19 mouse cellular contexts compared by ENCODE assay signal in genomic region chr9:118873596-118873995, GRCm38 (mm10). TPM values are rescaled to one million over a fixed set of nuclear protein-coding genes. Genes with fewer than 3 reads are reported as not detected.
DNase-seq lines count a peak whose midpoint lies in the region; ATAC-seq and TF ChIP-seq lines count a peak whose summit lies in the region.
"Had no signal": no experiment of that assay in that cellular context is flagged by ENCODE, and none has a peak within 500 bp of the region (broad histone marks: within the 10 kb centered on the region; RNA-seq: fewer than 3 reads in every experiment).

No protein-coding gene starts in this region.

- WGBS in kidney, postnatal 0 days: 56% methylated on average over 3 of the region's 3 CpGs
- 93% methylated on average over 3 of the region's 3 CpGs for WGBS in thymus, adult 2 months

- H3K27me3 ChIP-seq in kidney, postnatal 0 days (ENCODE audit: insufficient read depth, low read length): no peaks in the 10 kb centered on the region
- no peaks in the 10 kb centered on the region for H3K27me3 ChIP-seq in thymus, adult 2 months (ENCODE audit: control insufficient read depth, insufficient read depth, low read length)
- H3K27me3 ChIP-seq: forebrain, embryonic 13.5 days; heart, embryonic 15.5 days; limb, embryonic 12.5 days; liver, embryonic 13.5 days; lung, embryonic 15.5 days had no signal

- ATAC-seq in kidney, postnatal 0 days (replicated peaks; ENCODE audit: low FRiP score, low read depth): no peak
- ATAC-seq in megakaryocyte, adult 5-6 weeks (ENCODE audit: poor library complexity, severe bottlenecking): no peak
- ATAC-seq: forebrain, embryonic 13.5 days; inflammation-experienced regulatory T-cells, adult 6 months; midbrain, embryonic 16.5 days had no signal

- H3K36me3 ChIP-seq in kidney, postnatal 0 days (ENCODE audit: insufficient read depth, low read length): 0 out of 2 replicates have a peak, but pooled peaks cover 9% of the 10 kb centered on the region
- H3K36me3 ChIP-seq in thymus, adult 2 months (ENCODE audit: control insufficient read depth, insufficient read depth, low read length): no peaks in the 10 kb centered on the region
- H3K36me3 ChIP-seq: liver, embryonic 13.5 days had no signal

- H3K4me3 ChIP-seq in kidney, postnatal 0 days (replicated peaks; ENCODE audit: low read depth, low read length): no peak overlapping the region
- H3K4me3 ChIP-seq in thymus, adult 2 months (ENCODE audit: control insufficient read depth, insufficient read depth, low read length): no peak overlapping the region
- H3K4me3 ChIP-seq: forebrain, embryonic 13.5 days; heart, embryonic 15.5 days; left cerebral cortex, adult 2 months; limb, embryonic 12.5 days; liver, embryonic 13.5 days; lung, embryonic 15.5 days had no signal

- peaks cover 14% of the 10 kb centered on the region; the same call in 1 of the 2 replicates for H3K4me1 ChIP-seq in kidney, postnatal 0 days (replicated peaks; ENCODE audit: insufficient read depth, low read length)
- no peaks in the 10 kb centered on the region; the same call in 1 of the 2 replicates for H3K4me1 ChIP-seq in thymus, adult 2 months (replicated peaks; ENCODE audit: control insufficient read depth, insufficient read depth, low read length)
- H3K4me1 ChIP-seq: forebrain, embryonic 13.5 days; liver, embryonic 13.5 days had no signal

- H3K9me3 ChIP-seq in kidney, postnatal 0 days (replicated peaks; ENCODE audit: low read length): no peaks in the 10 kb centered on the region
- H3K9me3 ChIP-seq: forebrain, embryonic 13.5 days; heart, embryonic 15.5 days; liver, embryonic 13.5 days; lung, embryonic 15.5 days had no signal

- no peak for TF ChIP-seq CTCF in kidney, postnatal 0 days (IDR thresholded peaks at IDR 0.05; ENCODE audit: low read depth)
- no peak for TF ChIP-seq CTCF in thymus, adult 2 months (IDR thresholded peaks at IDR 0.05; ENCODE audit: borderline replicate concordance, control insufficient read depth, extremely low read depth, insufficient read depth, low read length, poor library complexity)

- peak; percentile 5 for DNase-seq in adipocyte (ENCODE audit: low spot score)
- peak; percentile 61 for DNase-seq in adrenal gland, postnatal 10 days
- DNase-seq in kidney, adult 11 months: peak; percentile 64
- DNase-seq in kidney, postnatal 0 days (ENCODE audit: low spot score): peak; percentile 71
- DNase-seq in lung, postnatal 14 days: no peak
- DNase-seq in thymus, adult 2 months: no peak
- DNase-seq: cerebellum, adult 9-10 months; liver, embryonic 13.5 days; right cerebral cortex, postnatal 25 days; thymus, postnatal 25 days had no signal

- H3K4me2 ChIP-seq in kidney, postnatal 0 days (ENCODE audit: low read length): no peak overlapping the region
- H3K4me2 ChIP-seq: forebrain, embryonic 13.5 days; heart, embryonic 15.5 days; limb, embryonic 12.5 days; liver, embryonic 13.5 days; lung, embryonic 15.5 days had no signal

- peak overlapping the region; percentile 47; the same call in 1 of the 2 replicates for H3K27ac ChIP-seq in kidney, postnatal 0 days
- H3K27ac ChIP-seq in thymus, adult 2 months (ENCODE audit: control insufficient read depth, insufficient read depth, low read length): no peak overlapping the region
- H3K27ac ChIP-seq: forebrain, embryonic 13.5 days; heart, embryonic 15.5 days; left cerebral cortex, adult 2 months; limb, embryonic 12.5 days; liver, embryonic 13.5 days; lung, embryonic 15.5 days; stomach, postnatal 0 days had no signal

- H3K9ac ChIP-seq in kidney, postnatal 0 days (ENCODE audit: low read depth, low read length): no peak overlapping the region
- H3K9ac ChIP-seq: forebrain, embryonic 13.5 days; heart, embryonic 15.5 days; limb, embryonic 12.5 days; liver, embryonic 13.5 days; lung, embryonic 15.5 days had no signal

- no peak for TF ChIP-seq POLR2A in thymus, adult 2 months (IDR thresholded peaks at IDR 0.05; ENCODE audit: control insufficient read depth, extremely low read depth, insufficient read depth, low read length, poor library complexity)

RNA-seq across cellular contexts. Expression of gene Ctdspl, which starts 52.7 kb away (rescaled TPM):
- total RNA-seq in adrenal gland, postnatal 10 days (2021): 10 to 100 TPM; 28.8 to 30.7 TPM
- 21.9 and 24.2 TPM in 2 replicates for polyA plus RNA-seq in kidney, postnatal 0 days (2015; fragmentation: Nextera tagmentation; extraction: Ambion mirVana)
- total RNA-seq in megakaryocyte, adult 5-6 weeks (2015): 17.3 and 17.8 TPM in 2 replicates
- 8.5 and 9.8 TPM in 2 replicates for total RNA-seq in megakaryocyte, adult 5-6 weeks (2017)
- polyA plus RNA-seq in thymus, adult 2 months (2012; rRNA removed): 9.3 and 10.6 TPM in 2 replicates

Comparison
In these comparisons a context has a peak if more than half of its experiments do, and no peak if none do; other contexts are left out.
1. DNase-seq: peak in adipocyte (single experiment), adrenal gland, postnatal 10 days (single experiment), kidney, adult 11 months (single experiment) and kidney, postnatal 0 days (single experiment); none in lung, postnatal 14 days (single experiment) and thymus, adult 2 months (single experiment).